Mouse (Mus musculus) left cerebral cortex, postnatal 14 days (tissue): ENCODE measurements around the gene Rnasel. TPM values are rescaled to one million over a fixed set of nuclear protein-coding genes. Genes with fewer than 3 reads are reported as not detected.

ENCODE experiments used
- total RNA-seq, 2 experiments: library from RNA; stranded (reverse); gene quantifications; 2 replicates each; pipeline ENCODE4 v1.2.3; 2021

Gene Rnasel
- total RNA-seq, 2 experiments from 2014 or later = 7.6 to 8.3 TPM

Other genes starting within 250 kb of the Rnasel start
- gene Npl, start 199.4 kb upstream of the Rnasel start, total RNA-seq = 1 to 10 TPM; 6.0 to 8.1 TPM
- 10 to 100 TPM; 37.6 to 39.6 TPM for gene Rgs8, start 96.4 kb upstream of the Rnasel start, total RNA-seq
- gene Rgs16, start 9.1 kb upstream of the Rnasel start, total RNA-seq = 1 to 10 TPM; 6.6 to 6.8 TPM
- gene Rgsl1, start 94.7 kb downstream of the Rnasel start, total RNA-seq = 1 to 10 TPM in 1 of 2 experiments, under 1 TPM in 1; 0.92 to 1.2 TPM
- gene Teddm1b, start 124.9 kb downstream of the Rnasel start, total RNA-seq = not detected
- gene Teddm1a, start 142.3 kb downstream of the Rnasel start, total RNA-seq = not detected
- gene Glul, start 150.5 kb downstream of the Rnasel start, total RNA-seq = 1,000 to 10,000 TPM; 1,316 to 1,477 TPM
- 1 to 10 TPM; 3.3 to 3.4 TPM for gene Teddm2, start 150.8 kb downstream of the Rnasel start, total RNA-seq